Mouse (Mus musculus) midbrain, embryonic 12.5 days (tissue): ENCODE measurements around the gene Olfr31. TPM values are rescaled to one million over a fixed set of nuclear protein-coding genes. Genes with fewer than 3 reads are reported as not detected.

Experiments used
- polyA plus RNA-seq: library from polyadenylated mRNA; unstranded; fragments of >200 nt; fragmentation: Nextera tagmentation; extraction: Ambion mirVana; gene quantifications from 2 replicates; pipeline ENCODE4 v1.2.1, GENCODE M21; 2016

The Olfr31 gene
- polyA plus RNA-seq, 1 experiment from 2014 or later, result not detected

Other genes with a start within 250 kb of the Olfr31 start
- gene Psmd6, start 201.8 kb upstream of the Olfr31 start, polyA plus RNA-seq, result 289 and 291 TPM in 2 replicates
- not detected in 2 replicates for gene Olfr720, start 136.0 kb upstream of the Olfr31 start, polyA plus RNA-seq
- 2.8 and 3.6 TPM in 2 replicates for gene Il3ra, start 23.4 kb downstream of the Olfr31 start, polyA plus RNA-seq
- gene Olfr721-ps1, start 78.5 kb downstream of the Olfr31 start, polyA plus RNA-seq, result not detected in 2 replicates